Mouse (Mus musculus): ENCODE measurements around the gene Ecsit.

GRCm38 (mm10) chr9:22089281-22089680 is 4.0 kb upstream of the Ecsit start:
- TF ChIP-seq POLR2A (IDR thresholded peaks at IDR 0.05; ENCODE audit: insufficient read depth, low read depth, low read length) (no peak), EP300 (IDR thresholded peaks at IDR 0.05; ENCODE audit: insufficient read depth, low read depth, low read length) (no peak)
